Mouse (Mus musculus) E14TG2a.4 (cell line): ENCODE data around the gene Ern2.

Experiments used
- CTCF ChIP-seq: conservative IDR thresholded peaks from 2 replicates; pipeline ENCODE4 v1.5.1; 2014; ENCODE audit warnings: low read length
- NANOG ChIP-seq: IDR thresholded peaks from 2 replicates; pipeline ENCODE4 v1.6.1; 2014; ENCODE audit warnings: borderline replicate concordance, low read length, mixed read lengths
- POU5F1 ChIP-seq: IDR thresholded peaks from 2 replicates; pipeline ENCODE4 v1.6.1; 2014; ENCODE audit warnings: low read length, borderline replicate concordance

DNA sequence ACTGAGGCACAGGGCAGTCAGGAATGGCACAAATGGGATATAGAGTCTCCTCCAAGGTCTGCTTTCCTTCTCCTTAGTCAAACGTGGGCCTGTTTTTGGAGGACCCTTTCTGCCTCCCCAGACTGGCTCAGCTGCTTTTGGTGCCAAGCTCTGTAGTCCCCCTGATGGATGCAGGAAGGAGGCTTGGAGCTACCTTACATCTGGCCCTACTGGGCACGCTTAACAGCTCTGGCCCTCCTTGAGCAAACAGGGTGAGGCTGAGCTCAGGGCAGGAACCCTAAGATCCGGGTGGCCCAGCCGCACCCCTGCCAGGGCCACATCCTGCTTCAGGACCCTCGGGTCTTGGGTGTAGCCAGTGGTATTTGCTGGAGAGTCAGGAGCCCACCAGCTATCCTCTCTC is 1.4 kb downstream of the Ern2 start:
- no peak for TF ChIP-seq CTCF
- no peak for TF ChIP-seq NANOG
- TF ChIP-seq POU5F1, result no peak
